Mouse (Mus musculus) spleen, adult 2 months (tissue): ENCODE data around the gene Rufy2. TPM values are rescaled to one million over a fixed set of nuclear protein-coding genes. Genes with fewer than 3 reads are reported as not detected.

Source experiments
- DNase-seq, 2 experiments: peaks; one replicate each; pipeline versions ENCODE4 v3.0.0 to v3.0.0-alpha.2; 2012 to 2021; ENCODE audit warnings: low spot score in 2 of 2, low read depth in 1 of 2
- H3K27ac ChIP-seq: fragments of 200-500 bp; 2 replicates; pipeline ENCODE4 v1.5.1; 2012; ENCODE audit warnings: low read length, inconsistent platforms; ENCODE audit not compliant: insufficient read depth
- H3K27me3 ChIP-seq: fragments of 200-500 bp; 2 replicates; pipeline ENCODE4 v1.6.1; 2012; ENCODE audit warnings: mild to moderate bottlenecking, moderate library complexity, low read length, inconsistent platforms; ENCODE audit not compliant: control insufficient read depth, insufficient read depth
- H3K36me3 ChIP-seq: fragments of 200-500 bp; 2 replicates; pipeline ENCODE4 v1.6.1; 2012; ENCODE audit warnings: mild to moderate bottlenecking, low read length, inconsistent platforms; ENCODE audit not compliant: control insufficient read depth, insufficient read depth
- H3K4me1 ChIP-seq: fragments of 200-500 bp; 2 replicates; pipeline ENCODE4 v1.6.1; 2011; ENCODE audit warnings: inconsistent platforms; ENCODE audit not compliant: control insufficient read depth, insufficient read depth, insufficient read length
- H3K4me3 ChIP-seq: fragments of 200-500 bp; 2 replicates; pipeline ENCODE4 v1.5.1; 2011; ENCODE audit warnings: mild to moderate bottlenecking, inconsistent platforms; ENCODE audit not compliant: insufficient read depth, insufficient read length; ENCODE audit errors: extremely low read depth
- CTCF ChIP-seq: fragments of 200-500 bp; IDR thresholded peaks from 2 replicates; pipeline ENCODE4 v1.5.1; 2011; ENCODE audit warnings: mild to moderate bottlenecking, inconsistent platforms; ENCODE audit not compliant: insufficient read depth, insufficient read length, insufficient replicate concordance; ENCODE audit errors: extremely low read depth
- POLR2A ChIP-seq: fragments of 200-500 bp; IDR thresholded peaks from 2 replicates; pipeline ENCODE4 v1.6.1; 2011; ENCODE audit warnings: low read depth, low read length, inconsistent platforms
- WGBS: fragments of 180-500 bp; shearing (Covaris S2); methylation state at CpG from one replicate; pipeline ENCODE4 v1.1.7; 2018; 5-methylcytosine and 5-hydroxymethylcytosine counted together
- polyA plus RNA-seq: library from polyadenylated mRNA; depleted of rRNA; stranded (reverse); fragments of >200 nt; gene quantifications from 2 replicates; pipeline ENCODE4 v1.2.3, GENCODE M21; 2012

Gene Rufy2
- polyA plus RNA-seq, 1 experiment: 3.0 TPM

GRCm38 (mm10) chr10:62965796-62966195, 14.2 kb upstream of the Rufy2 start:
- TF ChIP-seq CTCF: no peak
- TF ChIP-seq POLR2A: no peak
- Histone ChIP-seq H3K4me1 (no peaks in the 10 kb centered on the region), H3K4me3 (no peak overlapping the region), H3K36me3 (no peaks in the 10 kb centered on the region), H3K27ac (no peak overlapping the region), H3K27me3 (no peaks in the 10 kb centered on the region)
- 96% methylated on average over 11 of the region's 11 CpGs for WGBS
- DNase-seq: no peak

GRCm38 (mm10) chr10:62966291-62966690, 13.7 kb upstream of the Rufy2 start:
- Histone ChIP-seq H3K27me3 (no peaks in the 10 kb centered on the region), H3K4me1 (0 out of 2 replicates have a peak, but pooled peaks cover under 1% of the 10 kb centered on the region), H3K4me3 (no peak overlapping the region), H3K27ac (no peak overlapping the region), H3K36me3 (no peaks in the 10 kb centered on the region)
- WGBS: 82% methylated on average over 15 of the region's 15 CpGs
- TF ChIP-seq POLR2A: no peak
- no peak for TF ChIP-seq CTCF
- no peak for DNase-seq

- Histone ChIP-seq H3K4me1 (peaks cover 3% of the 10 kb centered on the region; the same call in 1 of the 2 replicates), H3K27ac (peak overlapping the region; percentile 43; the same call in 1 of the 2 replicates), H3K4me3 (no peak overlapping the region), H3K36me3 (no peaks in the 10 kb centered on the region), H3K27me3 (no peaks in the 10 kb centered on the region)
- no peak for TF ChIP-seq POLR2A
- TF ChIP-seq CTCF: peak; percentile 36; the same call in 1 of the 2 replicates
- DNase-seq: peak; percentile 44 to 59
- WGBS: 45% methylated on average over 16 of the region's 16 CpGs
Measured at GRCm38 (mm10) chr10:62971821-62972220, 8.2 kb upstream of the Rufy2 start.

GRCm38 (mm10) chr10:62979667-62980038, 370 bp upstream of the Rufy2 start:
- no peak for DNase-seq
- TF ChIP-seq POLR2A (no peak), CTCF (no peak)
- WGBS: 19% methylated on average over 10 of the region's 10 CpGs
- Histone ChIP-seq H3K36me3 (0 out of 2 replicates have a peak, but pooled peaks cover 2% of the 10 kb centered on the region), H3K4me1 (peaks cover 8% of the 10 kb centered on the region; the same call in 1 of the 2 replicates), H3K27ac (no peak overlapping the region), H3K4me3 (peak overlapping the region; percentile 97; the same call in 1 of the 2 replicates), H3K27me3 (no peaks in the 10 kb centered on the region)

GRCm38 (mm10) chr10:62984072-62984471, 4.0 kb downstream of the Rufy2 start:
- H3K36me3 ChIP-seq: 0 out of 2 replicates have a peak, but pooled peaks cover 2% of the 10 kb centered on the region
- H3K4me1 ChIP-seq: peaks cover 8% of the 10 kb centered on the region; the same call in 1 of the 2 replicates
- 42% methylated on average over 11 of the region's 11 CpGs for WGBS

GRCm38 (mm10) chr10:62984495-62984894, 4.5 kb downstream of the Rufy2 start:
- peak overlapping the region; percentile 76 for H3K27ac ChIP-seq
- TF ChIP-seq CTCF (no peak), POLR2A (no peak)
- peak overlapping the region; percentile 45 for H3K4me3 ChIP-seq
- H3K36me3 ChIP-seq: 0 out of 2 replicates have a peak, but pooled peaks cover 2% of the 10 kb centered on the region
- DNase-seq: no peak
- WGBS: 71% methylated on average over 6 of the region's 6 CpGs
- peaks cover 8% of the 10 kb centered on the region; the same call in 1 of the 2 replicates for H3K4me1 ChIP-seq
- no peaks in the 10 kb centered on the region for H3K27me3 ChIP-seq

More at GRCm38 (mm10) chr10:62984072-62984471, 4.0 kb downstream of the Rufy2 start:
- no peaks in the 10 kb centered on the region for H3K27me3 ChIP-seq
- DNase-seq: peak; percentile 30 to 31
- TF ChIP-seq CTCF: no peak
- TF ChIP-seq POLR2A: no peak
- peak overlapping the region; percentile 45 for H3K4me3 ChIP-seq
- peak overlapping the region; percentile 76 for H3K27ac ChIP-seq

- WGBS: 39% methylated on average over 3 of the region's 3 CpGs
- Histone ChIP-seq H3K4me1 (peaks cover 4% of the 10 kb centered on the region; the same call in 1 of the 2 replicates), H3K27me3 (no peaks in the 10 kb centered on the region), H3K4me3 (no peak overlapping the region), H3K27ac (no peak overlapping the region), H3K36me3 (peaks cover 12% of the 10 kb centered on the region)
- no peak for DNase-seq
- TF ChIP-seq POLR2A: no peak
- TF ChIP-seq CTCF: peak; percentile 36; the same call in 1 of the 2 replicates
Measured at GRCm38 (mm10) chr10:62987341-62987740, 7.3 kb downstream of the Rufy2 start.
